Mouse (Mus musculus) spleen, adult 2 months (tissue): ENCODE measurements at regions not wholly inside any gene's neighbourhood (a gene's known extent, or its start where the extent isn't known, plus 50 kb on each side); places are given as distances from the start of the nearest gene placed in this dataset.

Experiments used
- CTCF ChIP-seq: fragments of 200-500 bp; IDR thresholded peaks from 2 replicates; pipeline ENCODE4 v1.5.1; 2011; ENCODE audit warnings: mild to moderate bottlenecking, inconsistent platforms; ENCODE audit not compliant: insufficient read depth, insufficient read length, insufficient replicate concordance; ENCODE audit errors: extremely low read depth
- POLR2A ChIP-seq: fragments of 200-500 bp; IDR thresholded peaks from 2 replicates; pipeline ENCODE4 v1.6.1; 2011; ENCODE audit warnings: low read depth, low read length, inconsistent platforms

DNA sequence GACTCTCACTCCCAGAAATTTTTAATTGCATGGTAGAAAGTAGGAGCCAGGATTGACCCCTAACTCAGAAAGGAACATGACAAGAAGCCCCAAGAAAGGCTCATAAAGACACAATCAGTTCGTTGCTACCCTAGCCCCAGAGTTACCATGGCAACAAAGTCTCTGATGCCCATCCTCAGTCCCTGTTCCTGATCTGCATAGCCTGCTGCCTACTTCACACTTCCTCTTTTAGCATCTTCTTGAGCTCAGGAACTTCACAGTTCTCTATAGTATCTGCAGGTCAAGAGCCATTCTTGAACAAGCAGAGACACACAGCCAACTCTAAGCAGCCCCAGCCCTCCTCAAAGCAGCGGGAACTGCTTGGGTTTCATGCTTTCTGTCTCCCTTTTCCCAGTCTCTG lies 74.2 kb downstream of the Pttg1 start:
- no peak for TF ChIP-seq CTCF
- no peak for TF ChIP-seq POLR2A
